Mouse (Mus musculus) olfactory bulb, adult 2 months (tissue): Measurements from ENCODE around the gene Defb23.

ENCODE experiments used
- CTCF ChIP-seq: fragments of 200-500 bp; IDR thresholded peaks from 2 replicates; pipeline ENCODE4 v1.5.1; 2012; ENCODE audit warnings: low read depth, mild to moderate bottlenecking, low read length, moderate library complexity; ENCODE audit not compliant: insufficient read depth
- POLR2A ChIP-seq: fragments of 200-500 bp; IDR thresholded peaks from 2 replicates; pipeline ENCODE4 v1.6.1; 2012; ENCODE audit warnings: mild to moderate bottlenecking, low read depth, low read length, moderate library complexity; ENCODE audit not compliant: insufficient read depth

GRCm38 (mm10) chr2:152480881-152481280, 16.5 kb upstream of the Defb23 start:
- TF ChIP-seq POLR2A (no peak), CTCF (no peak)
